Mouse (Mus musculus) lung, postnatal 4 days (tissue): ENCODE data around the gene Camk1.

Source experiments
- DNase-seq, 2 experiments: peaks; one replicate each; pipeline ENCODE4 v3.0.0; 2021

The Camk1 gene

GRCm38 (mm10) chr6:113302258-113302657, 41.5 kb downstream of the Camk1 start:
- peak in 1 of 2 experiments; percentile 16 for DNase-seq

GRCm38 (mm10) chr6:113301350-113301749, 42.4 kb downstream of the Camk1 start:
- DNase-seq = no peak

GRCm38 (mm10) chr6:113296639-113297038, 47.1 kb downstream of the Camk1 start:
- no peak for DNase-seq

GRCm38 (mm10) chr6:113296046-113296445, 47.7 kb downstream of the Camk1 start:
- no peak for DNase-seq

- no peak for DNase-seq
Observed at GRCm38 (mm10) chr6:113292938-113293337, 50.8 kb downstream of the Camk1 start.

- no peak for DNase-seq
Observed at GRCm38 (mm10) chr6:113290346-113290745, 53.4 kb downstream of the Camk1 start.

GRCm38 (mm10) chr6:113289346-113289745, 54.4 kb downstream of the Camk1 start:
- no peak for DNase-seq

GRCm38 (mm10) chr6:113287236-113287635, 56.5 kb downstream of the Camk1 start:
- DNase-seq = no peak

GRCm38 (mm10) chr6:113286316-113286715, 57.5 kb downstream of the Camk1 start:
- no peak for DNase-seq

- no peak for DNase-seq
Observed at GRCm38 (mm10) chr6:113284931-113285330, 58.9 kb downstream of the Camk1 start.
